Mouse (Mus musculus) embryo, embryonic 10.5 days (tissue): ENCODE results near the gene Hist1h3a.

Experiments used
- DNase-seq: peaks from one replicate; pipeline ENCODE4 v3.0.0-alpha.2; 2015; ENCODE audit warnings: low spot score

Hist1h3a gene

DNA sequence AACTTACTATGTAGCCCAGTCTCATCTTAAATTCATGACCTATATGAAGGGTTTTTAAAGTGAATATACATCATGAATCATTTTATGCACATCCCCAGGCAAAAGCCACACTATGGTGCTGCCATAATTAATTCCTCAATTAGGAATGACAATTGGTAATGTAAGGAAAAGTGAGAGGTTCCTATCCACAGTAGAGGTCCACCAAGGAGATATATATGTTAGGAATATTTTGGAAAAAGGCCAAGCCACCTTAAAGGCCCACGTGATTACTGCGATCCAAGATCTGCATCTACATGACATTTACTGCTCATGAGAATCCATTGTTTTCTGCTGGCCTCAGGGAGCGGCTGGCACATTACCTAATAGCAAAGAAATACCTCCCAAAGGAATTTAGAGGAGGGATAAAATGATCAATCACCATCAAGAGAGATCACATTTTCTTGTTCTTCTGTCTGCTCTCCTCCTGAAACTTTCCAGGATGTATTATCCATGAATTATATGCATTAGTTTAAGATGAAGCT, 2.9 kb downstream of the Hist1h3a start:
- peak; percentile 19 for DNase-seq

- DNase-seq, result peak; percentile 39
These were observed 4.3 kb downstream of the Hist1h3a start for GRCm38 (mm10) chr13:23757921-23758320.

DNA sequence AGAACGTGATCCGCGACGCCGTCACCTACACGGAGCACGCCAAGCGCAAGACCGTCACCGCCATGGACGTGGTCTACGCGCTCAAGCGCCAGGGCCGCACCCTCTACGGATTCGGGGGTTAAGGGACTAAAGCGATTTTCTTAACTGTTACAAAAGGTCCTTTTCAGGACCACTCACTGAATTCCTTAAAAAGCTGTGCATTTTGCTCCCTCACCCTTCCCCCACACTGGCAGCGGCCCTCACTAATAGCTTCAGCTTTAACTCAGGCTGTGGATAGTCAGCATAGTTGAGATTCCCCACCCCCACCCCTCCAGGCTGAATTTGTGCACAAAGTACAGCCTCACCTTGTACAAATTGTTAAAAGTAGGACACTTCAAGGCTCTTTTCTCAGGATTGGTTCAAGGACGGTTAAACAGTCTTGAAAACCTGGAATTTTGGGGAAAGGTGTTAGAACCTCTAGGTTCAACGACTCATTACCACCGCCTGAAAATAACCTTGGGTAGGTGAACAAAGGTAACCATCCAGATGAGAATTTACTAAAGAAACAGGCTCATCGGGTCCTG, 4.9 kb downstream of the Hist1h3a start:
- DNase-seq, result peak; percentile 81

DNA sequence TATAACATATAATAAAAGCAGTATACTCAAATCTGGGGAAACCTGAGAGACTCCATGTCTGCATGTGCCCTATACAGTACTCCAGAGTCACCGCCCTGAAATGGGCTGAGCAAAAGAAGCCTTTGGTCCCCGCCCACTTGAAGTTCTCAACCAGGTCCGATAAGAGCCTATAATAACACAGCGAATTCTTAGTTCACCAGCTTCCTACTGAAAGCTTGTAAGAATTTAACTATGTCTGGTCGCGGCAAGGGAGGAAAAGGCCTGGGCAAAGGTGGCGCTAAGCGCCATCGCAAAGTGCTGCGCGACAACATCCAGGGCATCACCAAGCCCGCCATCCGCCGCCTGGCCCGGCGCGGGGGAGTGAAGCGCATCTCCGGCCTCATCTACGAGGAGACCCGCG, 5.4 kb downstream of the Hist1h3a start, which contains the start of gene Hist1h4b:
TSS of gene Hist1h4b (plus strand) at position 224 of the 400 bp plus-strand sequence.
- DNase-seq, result peak; percentile 99

- DNase-seq, result no peak
These were observed 7.2 kb downstream of the Hist1h3a start for GRCm38 (mm10) chr13:23755000-23755399.

DNA sequence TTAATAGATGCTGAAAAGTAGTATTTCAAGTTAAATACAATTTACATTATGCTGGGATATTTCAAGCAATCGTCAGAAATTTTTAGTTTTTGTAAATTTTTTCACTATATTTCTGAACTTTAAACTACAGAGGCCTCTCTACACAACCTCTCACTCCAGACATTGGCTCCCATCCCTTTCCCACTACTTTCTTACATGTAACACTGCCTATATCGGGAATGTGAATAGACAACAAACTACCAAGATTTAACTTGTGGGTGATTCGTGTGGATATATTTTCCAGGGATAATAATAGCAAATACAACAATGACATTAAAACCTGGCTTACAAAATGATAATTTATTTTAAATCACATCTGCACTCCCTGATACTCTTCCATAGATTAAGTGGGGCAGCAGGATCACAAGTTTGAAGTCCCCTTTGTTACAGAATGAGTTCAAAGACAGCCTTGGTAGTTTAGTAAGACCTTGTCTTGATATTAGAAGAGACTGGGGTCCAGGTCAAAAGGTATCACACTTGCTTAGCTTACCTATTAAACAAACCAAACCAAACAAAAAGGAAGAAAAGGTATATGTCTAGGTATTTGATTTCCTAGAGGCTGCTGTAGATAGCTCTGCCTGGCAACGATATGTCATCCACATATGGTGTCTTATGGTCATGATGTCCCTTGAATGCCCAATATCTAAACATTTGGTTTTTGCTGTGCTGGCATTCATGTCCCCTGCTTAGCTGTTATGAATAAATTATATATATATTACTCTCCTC, 8.7 kb downstream of the Hist1h3a start:
- peak; percentile 54 for DNase-seq

DNA sequence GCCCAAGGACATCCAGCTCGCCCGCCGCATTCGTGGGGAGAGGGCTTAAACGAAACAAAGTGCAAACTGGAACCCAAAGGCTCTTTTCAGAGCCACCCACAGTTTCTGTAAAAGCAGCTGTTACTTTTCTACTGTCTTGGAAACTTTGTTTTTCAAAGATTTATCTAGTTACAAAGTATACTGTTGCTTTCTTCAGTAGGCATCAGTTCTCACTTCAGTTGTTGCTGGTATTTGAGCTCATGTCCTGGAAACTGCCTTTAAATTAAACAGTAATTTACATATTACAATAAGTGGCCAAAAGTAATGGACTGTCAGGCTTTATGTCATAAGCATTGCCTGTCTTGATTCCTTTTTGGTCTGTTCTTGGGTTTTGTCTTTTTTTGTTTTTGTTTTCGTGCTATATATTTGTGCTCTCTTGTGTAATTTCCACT, 9.4 kb downstream of the Hist1h3a start:
- peak; percentile 72 for DNase-seq

- peak; percentile 99 for DNase-seq
These were observed 10.0 kb downstream of the Hist1h3a start, which contains the start of gene Hist1h3b for GRCm38 (mm10) chr13:23752067-23752741. Gene Hist1h3b, plus strand, starts transcription at chr13:23752267.

- peak; percentile 75 for DNase-seq
These were observed 10.7 kb downstream of the Hist1h3a start for GRCm38 (mm10) chr13:23751478-23751956.

DNA sequence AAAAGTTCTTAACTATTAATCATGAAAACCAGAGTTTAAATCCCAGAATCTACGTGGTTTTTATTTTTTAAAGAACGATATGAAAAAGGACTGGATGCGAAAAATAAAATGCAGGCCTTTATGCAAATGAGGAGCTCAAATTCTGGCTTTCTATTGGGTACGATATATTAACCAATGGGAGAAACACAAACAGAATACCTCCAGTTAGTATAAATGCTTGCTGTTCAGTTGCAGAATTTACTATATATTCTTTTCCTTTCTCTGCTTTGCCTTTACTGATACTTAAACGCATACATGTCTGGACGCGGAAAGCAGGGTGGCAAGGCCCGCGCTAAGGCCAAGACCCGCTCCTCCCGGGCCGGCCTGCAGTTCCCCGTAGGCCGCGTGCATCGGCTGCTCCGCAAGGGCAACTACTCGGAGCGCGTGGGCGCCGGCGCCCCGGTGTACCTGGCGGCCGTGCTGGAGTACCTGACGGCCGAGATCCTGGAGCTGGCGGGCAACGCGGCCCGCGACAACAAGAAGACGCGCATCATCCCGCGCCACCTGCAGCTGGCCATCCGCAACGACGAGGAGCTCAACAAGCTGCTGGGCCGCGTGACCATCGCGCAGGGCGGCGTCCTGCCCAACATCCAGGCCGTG, 11.2 kb downstream of the Hist1h3a start, which contains the start of gene Hist1h2ab:
TSS of gene Hist1h2ab (plus strand) at position 288 of the 639 bp plus-strand sequence.
- DNase-seq, result peak; percentile 91

DNA sequence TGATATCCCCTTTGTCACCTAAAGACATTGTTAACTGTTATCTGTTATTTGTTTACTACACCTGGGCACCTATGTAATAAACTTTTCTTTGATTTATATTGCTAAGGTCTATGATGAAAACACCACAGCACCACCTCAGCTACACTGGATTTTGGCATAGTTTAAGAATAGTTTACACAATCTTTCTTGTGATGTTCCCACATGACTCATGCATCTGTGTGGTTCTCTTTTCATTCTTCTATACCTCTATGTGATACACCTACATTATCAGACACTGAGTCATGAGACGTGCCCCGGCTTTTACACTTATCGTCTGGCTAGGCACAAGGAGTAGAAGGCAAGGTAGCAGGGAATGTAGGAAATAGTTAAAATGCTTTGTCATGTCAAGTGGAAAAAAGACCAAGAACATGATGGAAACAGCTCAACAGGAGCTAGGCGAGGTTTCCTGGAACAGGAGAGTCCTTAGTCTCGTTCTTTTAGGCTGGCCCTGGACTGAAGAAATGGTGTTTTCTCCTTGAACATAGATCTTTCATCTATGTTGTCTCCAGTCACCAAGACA, 12.5 kb downstream of the Hist1h3a start:
- DNase-seq, result no peak

GRCm38 (mm10) chr13:23747892-23748288, 14.3 kb downstream of the Hist1h3a start:
- peak; percentile 69 for DNase-seq

DNA sequence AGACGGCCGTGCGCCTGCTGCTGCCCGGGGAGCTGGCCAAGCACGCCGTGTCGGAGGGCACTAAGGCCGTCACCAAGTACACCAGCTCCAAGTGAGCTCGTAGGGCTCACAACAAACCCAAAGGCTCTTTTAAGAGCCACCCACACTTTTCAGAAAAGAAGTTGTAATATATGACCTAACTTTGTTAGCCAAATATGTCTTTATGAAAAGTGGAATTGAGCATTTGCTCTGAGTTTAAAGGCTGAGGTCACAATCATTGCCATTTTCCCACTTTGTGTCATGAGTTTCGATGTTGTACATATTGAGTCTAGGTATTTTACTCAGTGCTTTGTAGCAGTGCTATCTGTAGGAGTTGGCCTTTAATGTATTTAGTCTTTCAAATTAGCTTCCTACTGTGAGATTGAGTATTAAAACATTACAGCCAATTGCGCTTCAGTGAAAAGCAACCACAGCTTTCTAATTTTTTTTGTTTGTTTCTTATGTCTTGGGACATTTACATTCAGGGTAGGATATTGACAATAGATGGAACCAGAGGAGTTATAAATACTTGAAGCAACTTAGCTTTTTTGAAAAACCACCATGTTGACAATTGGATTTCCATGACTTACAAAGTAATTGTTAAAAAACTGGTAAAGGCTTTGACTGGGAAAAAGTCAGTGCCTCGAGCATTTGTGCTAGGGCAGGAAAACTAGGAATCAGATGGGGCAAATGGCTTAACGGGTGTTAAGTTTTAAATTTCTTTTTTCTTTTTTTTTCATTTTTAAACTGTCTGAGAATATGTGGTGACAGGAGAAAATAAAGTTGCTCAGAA, 14.9 kb downstream of the Hist1h3a start:
- DNase-seq, result peak; percentile 79

GRCm38 (mm10) chr13:23746201-23747080, 15.7 kb downstream of the Hist1h3a start, which contains the start of gene Hist1h2bb:
Gene Hist1h2bb, plus strand, starts transcription at chr13:23746734.
- DNase-seq, result peak; percentile 95

- DNase-seq, result peak; percentile 94
These were observed 16.6 kb downstream of the Hist1h3a start, which contains the start of gene Hist1h3c for GRCm38 (mm10) chr13:23745381-23746161. Gene Hist1h3c, minus strand, starts transcription at chr13:23745602.

DNA sequence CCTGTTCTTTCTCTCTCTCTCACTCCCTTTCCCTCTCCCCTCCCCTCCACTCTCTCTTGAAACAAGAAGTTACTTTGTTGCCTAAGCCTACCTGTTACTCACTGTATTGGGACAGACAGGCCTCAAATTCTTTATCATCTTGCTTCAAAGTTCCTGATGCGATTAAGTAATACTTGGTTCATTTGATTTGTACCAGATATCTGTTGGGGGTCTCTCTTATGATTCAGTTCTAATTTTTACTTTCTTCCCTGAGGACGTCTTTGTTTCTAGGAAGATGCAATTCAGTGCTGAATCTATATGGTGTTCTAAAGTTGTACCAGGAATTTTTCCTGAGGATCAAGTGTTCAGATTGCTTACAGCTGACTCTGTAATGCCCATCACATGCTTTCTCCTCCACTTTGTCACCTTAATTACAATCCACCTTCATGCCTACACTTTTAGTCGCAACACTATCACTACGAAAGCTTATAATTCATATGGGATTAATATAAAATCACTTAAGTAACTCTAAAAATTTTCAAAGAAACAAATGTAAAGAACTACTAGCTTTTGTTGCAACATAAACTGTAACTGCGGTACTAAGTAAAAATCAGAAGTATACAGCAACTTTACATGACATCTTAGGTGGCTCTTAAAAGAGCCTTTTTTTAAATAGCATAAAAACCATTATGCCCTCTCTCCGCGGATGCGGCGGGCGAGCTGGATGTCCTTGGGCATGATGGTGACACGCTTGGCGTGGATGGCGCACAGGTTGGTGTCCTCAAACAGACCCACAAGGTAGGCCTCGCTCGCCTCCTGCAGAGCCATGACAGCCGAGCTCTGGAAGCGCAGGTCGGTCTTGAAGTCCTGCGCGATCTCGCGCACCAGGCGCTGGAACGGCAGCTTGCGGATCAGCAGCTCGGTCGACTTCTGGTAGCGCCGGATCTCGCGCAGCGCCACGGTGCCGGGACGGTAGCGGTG, 17.5 kb downstream of the Hist1h3a start:
- DNase-seq, result peak; percentile 75

DNA sequence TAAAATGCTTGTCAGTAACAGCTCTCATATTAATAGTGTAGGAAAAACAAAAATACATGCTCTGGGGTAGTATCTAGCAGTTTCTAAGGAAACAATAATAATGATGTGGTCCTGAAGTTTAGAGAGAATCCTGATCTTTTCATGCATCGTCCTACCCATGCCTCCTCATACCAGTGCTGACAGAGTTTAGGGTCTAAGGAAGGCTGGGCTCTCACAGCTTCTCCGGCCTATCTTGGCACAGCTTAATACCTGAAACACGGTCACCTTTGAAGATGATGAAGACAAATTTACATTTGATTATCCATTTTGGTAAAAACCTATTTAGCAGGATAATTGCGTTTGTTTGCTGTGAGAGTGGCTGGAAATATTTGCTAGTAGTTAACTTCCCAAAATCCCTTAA, 18.2 kb downstream of the Hist1h3a start:
- peak; percentile 63 for DNase-seq
